Mouse (Mus musculus) E14TG2a.4 (cell line): ENCODE data around the gene Ncapd3.

ENCODE experiments used
- CTCF ChIP-seq: conservative IDR thresholded peaks from 2 replicates; pipeline ENCODE4 v1.5.1; 2014; ENCODE audit warnings: low read length
- POU5F1 ChIP-seq: IDR thresholded peaks from 2 replicates; pipeline ENCODE4 v1.6.1; 2014; ENCODE audit warnings: low read length, borderline replicate concordance

DNA sequence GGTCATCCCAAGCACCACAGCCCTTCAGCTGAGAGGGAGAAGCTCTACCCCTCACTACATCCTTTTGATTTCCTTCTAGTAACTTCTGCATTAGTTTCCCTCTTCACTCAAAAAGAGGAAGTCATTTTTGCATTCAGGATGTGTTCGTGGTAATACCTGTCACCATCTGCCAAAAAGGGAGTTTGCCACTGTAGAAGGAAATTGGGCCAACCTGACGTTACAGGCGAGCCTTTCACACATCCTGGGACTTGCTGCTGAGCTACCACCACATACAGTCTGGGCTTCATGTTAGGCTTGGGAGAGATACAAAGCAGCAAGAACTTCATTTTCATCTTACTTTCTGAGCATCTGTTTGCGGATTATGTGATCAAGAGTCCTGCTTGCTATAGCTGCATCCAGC, 6.3 kb upstream of the Ncapd3 start:
- TF ChIP-seq CTCF (no peak), POU5F1 (no peak)
